Mouse (Mus musculus) embryo, embryonic 10.5 days (tissue): Measurements from ENCODE around the gene Ugt1a2.

ENCODE experiments used
- DNase-seq: peaks from one replicate; pipeline ENCODE4 v3.0.0-alpha.2; 2015; ENCODE audit warnings: low spot score

The Ugt1a2 gene

DNA sequence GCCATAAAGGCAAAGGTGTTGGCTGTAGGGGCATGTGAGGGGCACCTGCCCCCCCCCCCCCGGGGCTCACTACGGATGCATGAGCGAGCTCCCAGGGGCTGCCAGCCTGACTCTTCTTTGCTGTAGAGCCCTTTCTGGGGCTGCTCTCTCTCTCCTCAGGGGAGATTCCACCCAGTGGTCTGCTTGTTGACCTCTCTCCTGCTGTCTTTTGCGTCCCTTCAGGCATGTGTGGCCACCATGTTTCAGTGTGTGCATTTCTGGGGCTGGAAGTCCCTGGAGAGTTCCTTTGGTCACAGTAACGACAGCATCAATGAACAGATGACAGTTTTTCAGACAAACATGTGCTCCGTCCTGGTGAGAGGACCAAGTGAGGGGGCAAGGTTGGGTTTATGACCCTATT, 58.0 kb downstream of the Ugt1a2 start:
- DNase-seq, result no peak

DNA sequence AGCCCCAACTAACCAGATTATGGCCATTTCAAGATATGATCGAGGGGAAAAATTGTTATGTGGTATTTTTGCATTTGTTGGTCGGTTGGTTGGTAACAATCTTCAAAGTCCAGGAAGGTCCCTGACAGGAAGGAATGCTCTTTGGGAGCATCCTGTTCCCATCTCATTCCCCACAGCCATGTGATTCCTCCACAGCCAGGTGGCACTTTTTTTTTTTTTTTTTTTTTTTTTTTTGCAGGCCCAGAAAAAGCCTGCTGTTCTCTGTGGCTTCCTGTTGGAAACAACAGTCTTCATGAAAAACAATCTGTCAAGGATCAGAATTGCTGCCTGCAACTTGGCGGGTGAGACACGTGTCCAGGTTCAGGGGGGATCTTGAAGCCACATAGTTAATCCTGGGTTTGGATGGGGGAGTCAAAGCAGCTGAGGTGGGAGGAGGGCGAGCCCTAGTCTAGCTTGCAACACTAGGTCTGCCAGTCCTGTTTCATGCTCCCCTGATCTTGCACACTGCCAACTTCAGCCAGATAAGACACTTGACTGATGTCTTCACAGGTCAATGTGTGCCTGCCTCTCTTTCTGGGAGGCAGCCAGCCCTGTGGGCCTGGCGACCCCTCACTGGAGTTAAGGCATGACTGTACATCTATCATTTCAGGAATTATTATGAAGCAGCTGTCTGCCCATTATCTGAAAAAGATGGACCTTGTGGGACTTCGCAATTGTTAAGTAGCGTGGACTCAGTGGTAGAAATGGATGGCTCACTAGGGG, 58.7 kb downstream of the Ugt1a2 start:
- no peak for DNase-seq

DNA sequence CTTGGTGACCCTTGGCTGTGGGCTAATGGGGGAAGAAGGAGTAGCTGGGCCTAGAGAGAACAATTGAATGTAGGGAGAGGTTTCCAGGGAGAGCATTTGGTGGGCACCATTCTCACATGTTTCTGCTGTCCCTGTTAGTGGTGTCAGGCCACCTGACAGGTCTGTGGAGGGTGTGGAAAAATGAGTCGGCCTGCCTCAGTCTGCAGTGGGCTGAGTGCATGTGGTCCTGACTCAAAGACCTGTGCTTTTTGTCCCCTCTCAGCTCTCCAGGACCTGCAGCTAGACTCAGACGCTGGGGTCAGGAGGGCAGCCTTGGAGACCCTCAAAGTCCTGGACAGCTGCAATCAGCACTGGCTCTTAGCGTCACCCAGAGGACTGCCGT, 59.2 kb downstream of the Ugt1a2 start:
- DNase-seq, result no peak

DNA sequence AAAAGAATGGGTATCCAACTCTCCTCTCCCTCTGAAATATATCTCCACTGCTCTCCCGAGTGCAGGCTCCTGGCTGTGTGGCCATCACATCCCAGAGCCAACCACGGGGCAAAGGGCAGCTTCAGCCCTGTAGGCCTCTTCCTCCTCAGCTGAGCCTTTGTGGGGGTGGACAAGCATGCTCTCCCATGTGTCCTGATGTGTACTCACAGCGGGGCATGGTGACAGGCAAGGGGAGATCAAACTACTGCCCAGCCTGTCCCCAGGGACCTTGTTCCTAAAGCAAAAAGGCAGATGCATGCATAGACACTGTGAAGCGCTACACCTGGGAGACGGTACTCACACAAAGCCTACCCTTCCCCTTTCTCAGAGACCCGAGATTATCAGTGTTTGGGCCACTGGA, 59.7 kb downstream of the Ugt1a2 start:
- no peak for DNase-seq

DNA sequence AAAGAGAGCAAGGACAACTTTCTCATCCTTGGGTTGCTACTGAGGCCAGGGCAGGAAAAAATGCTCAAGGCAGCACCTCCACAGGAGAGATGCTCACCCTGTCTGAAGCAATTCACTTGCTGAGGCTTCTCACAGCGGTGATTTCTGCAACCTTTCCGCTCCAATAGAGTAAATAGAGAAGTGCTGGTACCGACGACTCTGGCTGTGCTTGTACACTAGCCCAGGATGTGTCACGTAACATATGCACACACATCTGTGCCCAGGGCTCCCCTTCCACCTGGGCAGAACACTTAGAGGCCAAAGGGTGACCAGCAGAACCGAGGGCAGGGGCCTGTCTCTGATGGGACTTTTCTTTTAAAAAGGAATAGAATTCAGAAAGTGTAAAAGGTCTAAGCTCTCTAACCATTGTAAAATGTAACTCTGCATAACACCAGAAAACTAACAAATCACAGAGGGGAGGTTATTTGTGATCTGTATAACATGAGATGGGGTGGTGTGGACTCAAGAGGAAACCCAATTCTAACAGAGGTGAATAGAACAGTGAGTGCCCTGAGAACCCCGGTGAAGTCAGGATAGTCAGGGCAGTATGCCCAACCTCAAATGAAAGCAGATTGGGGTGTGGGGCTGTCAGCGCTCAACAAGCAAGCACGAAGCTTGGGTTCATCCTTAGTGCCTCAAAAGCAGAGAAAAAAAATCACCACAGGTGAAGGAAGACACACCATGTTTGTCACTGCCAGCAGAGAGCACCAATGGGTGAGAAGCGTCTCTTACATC, 60.4 kb downstream of the Ugt1a2 start:
- DNase-seq, result no peak

DNA sequence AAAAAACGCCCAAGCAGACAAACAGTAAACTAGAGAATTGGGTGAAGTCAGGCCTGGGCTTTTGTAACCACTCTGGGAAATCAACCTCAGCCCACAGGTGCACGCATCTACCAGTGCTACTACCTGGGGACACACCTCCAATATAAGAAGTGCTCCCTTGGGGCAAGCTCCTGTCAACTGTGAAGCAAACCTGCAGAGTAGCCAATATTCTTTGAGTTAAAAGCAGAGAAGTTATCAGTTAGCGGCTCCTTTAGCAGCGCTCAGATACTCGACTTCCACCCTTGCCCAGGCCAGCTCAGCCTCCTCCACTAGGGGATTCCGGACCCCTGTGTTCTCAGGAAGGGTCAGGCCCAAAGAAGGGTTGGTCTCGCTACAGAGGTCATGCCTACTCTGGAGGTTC, 61.3 kb downstream of the Ugt1a2 start:
- no peak for DNase-seq

DNA sequence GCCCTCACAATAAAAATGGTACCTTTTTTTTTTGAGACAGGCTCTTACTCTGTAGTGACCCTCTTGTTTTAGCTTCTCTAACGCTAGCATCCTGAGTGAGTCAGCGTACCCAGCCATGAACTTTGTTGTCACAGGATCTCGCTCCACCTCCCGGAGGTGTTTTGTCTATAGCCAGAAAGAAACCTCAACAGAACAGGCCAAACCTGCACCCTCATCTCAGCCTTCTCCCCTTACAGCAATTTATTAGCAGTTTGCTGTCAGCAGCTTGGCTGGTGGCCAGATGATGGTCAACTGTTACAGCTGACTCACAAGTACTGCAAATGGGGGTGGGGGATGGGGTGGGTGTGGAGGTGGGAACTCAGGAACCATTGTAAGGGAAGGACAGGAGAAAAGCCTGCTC, 61.9 kb downstream of the Ugt1a2 start:
- DNase-seq, result no peak

DNA sequence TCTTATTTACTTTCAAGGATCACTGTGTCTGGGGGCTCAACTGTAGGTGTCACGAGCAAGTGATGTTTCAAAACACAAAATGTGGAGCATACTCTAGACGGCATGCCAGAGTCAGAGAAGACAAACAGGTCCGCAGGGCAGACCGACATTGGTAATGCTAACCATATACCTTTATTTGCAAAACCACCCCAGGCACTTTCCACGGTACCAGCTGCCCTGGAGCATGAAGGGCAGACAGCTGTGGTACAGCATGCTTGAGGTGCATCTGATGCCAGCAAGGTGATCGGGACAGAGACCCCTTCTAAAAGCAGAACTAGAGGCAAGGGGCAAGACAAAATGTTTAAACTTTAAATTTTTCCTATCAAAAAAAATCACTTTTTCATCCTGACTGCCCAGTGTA, 62.6 kb downstream of the Ugt1a2 start:
- DNase-seq, result no peak

DNA sequence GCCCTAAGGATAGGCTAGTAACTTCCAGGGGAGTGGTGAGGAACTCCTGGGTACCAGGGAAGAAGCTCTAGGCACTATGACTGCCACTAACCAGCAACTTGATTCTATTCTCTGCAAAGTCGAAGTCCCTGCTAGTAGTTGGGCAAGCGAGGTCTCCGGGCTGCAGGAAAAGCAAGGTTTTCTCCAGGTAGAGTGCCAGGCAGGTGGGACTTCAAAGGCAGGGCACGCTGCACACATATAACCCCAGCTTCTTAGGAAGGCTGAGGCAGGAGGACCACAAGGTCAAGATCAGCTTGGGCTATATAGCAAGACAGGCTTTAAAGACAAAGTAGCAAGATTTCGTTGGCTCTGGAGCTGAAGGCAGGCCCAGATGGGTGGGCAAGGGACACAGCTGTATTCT, 63.4 kb downstream of the Ugt1a2 start:
- no peak for DNase-seq

DNA sequence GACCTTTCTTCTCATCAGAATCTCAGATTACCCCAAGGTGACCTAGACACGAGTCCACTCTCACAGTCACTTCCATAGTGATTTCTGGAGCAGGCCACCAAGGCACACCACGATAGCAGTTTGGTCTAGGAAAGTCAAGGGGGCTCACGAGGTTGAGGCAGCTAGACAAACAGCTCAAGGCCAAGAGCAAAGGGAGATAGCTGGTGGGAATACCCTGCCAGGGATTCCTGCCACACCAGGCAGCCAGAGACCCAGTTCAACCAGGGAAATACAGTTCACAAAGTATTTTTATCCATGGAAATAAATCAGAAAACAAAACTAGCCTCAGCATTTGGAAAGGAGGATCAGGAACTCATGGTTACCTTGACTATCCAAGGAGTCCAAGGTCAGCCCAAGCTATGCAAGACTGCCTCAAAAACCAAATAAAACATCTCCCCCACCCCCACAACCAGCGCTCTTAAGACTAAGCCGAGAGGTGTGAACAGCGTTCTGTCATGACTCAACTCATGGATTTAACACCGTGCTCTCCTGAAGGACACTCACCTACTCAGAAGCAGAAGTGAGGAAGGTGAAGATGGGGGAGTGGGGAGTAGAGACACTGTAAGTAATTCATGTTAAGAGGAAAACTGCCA, 64.0 kb downstream of the Ugt1a2 start:
- no peak for DNase-seq

DNA sequence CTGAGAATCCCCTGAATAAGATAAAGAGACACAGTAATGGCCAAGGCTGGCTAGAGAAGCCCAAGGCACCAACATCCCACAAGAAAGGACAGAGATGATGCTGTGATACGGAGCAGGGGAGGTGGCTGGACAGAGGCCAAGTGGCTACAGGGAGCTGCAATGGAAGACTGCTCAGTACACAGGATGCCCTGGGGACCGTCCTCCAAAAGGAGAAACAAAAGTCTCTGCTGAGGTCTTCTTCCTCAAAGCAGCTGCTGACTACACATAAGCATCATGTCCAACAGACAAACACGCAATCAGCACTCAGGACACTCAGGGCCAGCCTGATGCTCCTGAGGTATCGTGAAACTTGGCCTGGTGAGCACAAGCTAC, 64.5 kb downstream of the Ugt1a2 start:
- no peak for DNase-seq

DNA sequence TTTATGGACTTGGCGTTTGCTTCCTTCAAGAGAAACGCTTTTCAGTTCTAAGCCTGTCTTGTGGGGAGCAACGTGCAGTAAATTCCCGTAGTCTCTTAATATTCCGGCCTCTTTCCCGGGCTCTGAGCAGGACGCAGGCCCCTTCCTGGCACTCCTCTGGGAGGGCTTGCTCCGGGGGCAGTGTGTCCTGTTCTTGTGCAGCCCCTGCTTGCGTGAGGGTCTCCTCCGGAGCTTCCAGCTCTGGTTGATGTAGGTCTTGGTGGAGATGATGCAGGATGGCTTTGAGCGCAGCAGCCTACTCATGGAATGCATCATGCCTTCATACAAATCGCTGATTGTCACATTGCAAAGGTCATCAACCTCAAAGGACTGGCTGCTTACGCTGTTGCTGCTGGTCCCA, 65.7 kb downstream of the Ugt1a2 start:
- no peak for DNase-seq

DNA sequence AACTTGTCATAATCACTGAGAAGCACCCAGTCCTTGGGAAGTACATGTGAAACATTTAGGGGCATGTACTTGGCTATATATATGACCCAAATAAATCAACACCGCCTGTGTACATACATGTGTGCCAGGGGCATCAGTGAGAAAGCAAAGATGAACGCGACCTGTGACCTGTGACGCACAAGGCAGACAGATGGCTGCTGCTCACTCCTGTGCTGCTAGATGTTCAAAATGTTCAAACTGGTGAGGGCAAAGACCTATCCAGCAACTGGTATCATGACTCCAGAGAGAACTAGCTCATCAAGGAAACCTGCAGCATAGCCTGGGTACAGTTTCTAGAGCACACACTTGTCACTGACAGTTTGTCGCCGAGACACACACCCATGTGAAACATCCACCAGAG, 67.1 kb downstream of the Ugt1a2 start:
- DNase-seq, result no peak

DNA sequence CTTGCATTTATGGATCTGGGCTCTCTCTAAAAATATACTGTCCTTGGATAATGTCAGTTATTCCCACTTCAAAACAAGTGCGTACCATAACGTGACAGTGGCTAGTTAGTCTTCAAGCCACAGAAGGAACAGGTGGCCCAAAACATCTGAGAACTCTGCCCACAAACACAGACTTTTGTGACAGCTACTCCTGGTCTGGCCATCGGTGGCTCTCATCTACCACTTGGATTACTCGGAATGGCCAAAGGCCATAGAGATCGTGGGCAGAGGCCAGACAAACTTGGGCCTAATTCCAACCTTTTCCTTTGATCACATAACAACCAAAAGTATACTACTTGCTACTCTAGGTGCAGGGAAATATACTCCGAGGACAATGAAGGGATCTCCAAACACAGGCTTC, 67.7 kb downstream of the Ugt1a2 start:
- no peak for DNase-seq
